Comparison of ENCODE assay signal across 1 mouse cellular context in genomic region chr13:45861885-45862605, GRCm38 (mm10).
TF ChIP-seq lines count a peak whose summit lies in the region.

No protein-coding gene starts in this region.

TF ChIP-seq in CH12.LX, 34 proteins besides CTCF, POLR2A, EP300 and RAD21 (continued from another document):
- TF ChIP-seq TBP (conservative IDR thresholded peaks at IDR 0.05; ENCODE audit: low read depth, low read length) (peak; percentile 73; the same call in 1 of the 2 replicates), BHLHE40 (IDR thresholded peaks at IDR 0.05; ENCODE audit: low read depth, low read length) (peak; percentile 91), MAZ (IDR thresholded peaks at IDR 0.05; ENCODE audit: low read depth, low read length) (0 out of 2 replicates have a peak, but pooled peaks have one; percentile 29), MAX (IDR thresholded peaks at IDR 0.05; ENCODE audit: low read length) (peak; percentile 60; the same call in 1 of the 2 replicates), CHD2 (IDR thresholded peaks at IDR 0.05; ENCODE audit: low read length) (peak; percentile 50)
